Mouse (Mus musculus): ENCODE data around the gene Fkbp7. TPM values are rescaled to one million over a fixed set of nuclear protein-coding genes. Genes with fewer than 3 reads are reported as not detected.

Fkbp7 gene
- 56.5 and 60.8 TPM in 2 replicates for polyA plus RNA-seq (2014; fragmentation: Nextera tagmentation; extraction: Ambion mirVana)

- Histone ChIP-seq H3K4me3 (ENCODE audit: low read depth, low read length) (peak within 1 kb of the TSS; percentile 54), H3K9ac (ENCODE audit: low read depth, low read length) (peak within 1 kb of the TSS; percentile 84), H3K4me2 (peak within 1 kb of the TSS; percentile 88), H3K9me3 (replicated peaks; ENCODE audit: control insufficient read depth, low read length) (no peaks in the 10 kb centered on the region), H3K36me3 (ENCODE audit: control insufficient read depth, insufficient read depth, low read length) (no peaks in the 10 kb centered on the region), H3K4me1 (ENCODE audit: control insufficient read depth, insufficient read depth, low read length) (peaks cover 16% of the 10 kb centered on the region), H3K27me3 (ENCODE audit: control insufficient read depth, insufficient read depth, low read length) (no peaks in the 10 kb centered on the region), H3K27ac (ENCODE audit: low read depth, low read length) (peak within 1 kb of the TSS; percentile 85)
- peak; percentile 90 for ATAC-seq (replicated peaks; ENCODE audit: insufficient number of reproducible peaks, low FRiP score, low TSS enrichment)
- WGBS (ENCODE audit: insufficient replicate concordance) = 0% methylated on average over 17 of the region's 17 CpGs
Observed at GRCm38 (mm10) chr2:76672966-76673392, at the start of gene Fkbp7. Gene Fkbp7 (minus strand): TSS chr2:76673116.

- no peaks in the 10 kb centered on the region for H3K4me1 ChIP-seq (ENCODE audit: control insufficient read depth, insufficient read depth, low read length)
- 91% methylated on average over 14 of the region's 14 CpGs for WGBS (ENCODE audit: insufficient replicate concordance)
- H3K27me3 ChIP-seq (ENCODE audit: control insufficient read depth, insufficient read depth, low read length) = no peaks in the 10 kb centered on the region
- no peak overlapping the region for H3K4me3 ChIP-seq (ENCODE audit: low read depth, low read length)
- no peak overlapping the region for H3K27ac ChIP-seq (ENCODE audit: low read depth, low read length)
- H3K4me2 ChIP-seq = no peak overlapping the region
- H3K9ac ChIP-seq (ENCODE audit: low read depth, low read length) = no peak overlapping the region
- ATAC-seq (replicated peaks; ENCODE audit: insufficient number of reproducible peaks, low FRiP score, low TSS enrichment) = no peak
- H3K9me3 ChIP-seq (replicated peaks; ENCODE audit: control insufficient read depth, low read length) = no peaks in the 10 kb centered on the region
- peaks cover 44% of the 10 kb centered on the region for H3K36me3 ChIP-seq (ENCODE audit: control insufficient read depth, insufficient read depth, low read length)
Observed at GRCm38 (mm10) chr2:76719650-76720049, 46.7 kb upstream of the Fkbp7 start.

- Histone ChIP-seq H3K9ac (ENCODE audit: low read depth, low read length) (no peak overlapping the region), H3K36me3 (ENCODE audit: control insufficient read depth, insufficient read depth, low read length) (peaks cover 40% of the 10 kb centered on the region)
- ATAC-seq (replicated peaks; ENCODE audit: insufficient number of reproducible peaks, low FRiP score, low TSS enrichment) = no peak
Observed at GRCm38 (mm10) chr2:76714984-76715383, 42.1 kb upstream of the Fkbp7 start.

GRCm38 (mm10) chr2:76708512-76708911 lies 35.6 kb upstream of the Fkbp7 start:
- H3K36me3 ChIP-seq (ENCODE audit: control insufficient read depth, insufficient read depth, low read length) = peaks cover 47% of the 10 kb centered on the region

More at GRCm38 (mm10) chr2:76714984-76715383, 42.1 kb upstream of the Fkbp7 start:
- H3K4me1 ChIP-seq (ENCODE audit: control insufficient read depth, insufficient read depth, low read length) = no peaks in the 10 kb centered on the region
- no peaks in the 10 kb centered on the region for H3K9me3 ChIP-seq (replicated peaks; ENCODE audit: control insufficient read depth, low read length)
- no peak overlapping the region for H3K4me3 ChIP-seq (ENCODE audit: low read depth, low read length)
- no peaks in the 10 kb centered on the region for H3K27me3 ChIP-seq (ENCODE audit: control insufficient read depth, insufficient read depth, low read length)
- WGBS (ENCODE audit: insufficient replicate concordance) = 67% methylated on average over 8 of the region's 8 CpGs
- H3K4me2 ChIP-seq = no peak overlapping the region
- no peak overlapping the region for H3K27ac ChIP-seq (ENCODE audit: low read depth, low read length)

GRCm38 (mm10) chr2:76705655-76706054 lies 32.7 kb upstream of the Fkbp7 start:
- Histone ChIP-seq H3K9ac (ENCODE audit: low read depth, low read length) (no peak overlapping the region), H3K36me3 (ENCODE audit: control insufficient read depth, insufficient read depth, low read length) (peaks cover 34% of the 10 kb centered on the region), H3K9me3 (replicated peaks; ENCODE audit: control insufficient read depth, low read length) (no peaks in the 10 kb centered on the region), H3K4me2 (no peak overlapping the region), H3K4me1 (ENCODE audit: control insufficient read depth, insufficient read depth, low read length) (no peaks in the 10 kb centered on the region), H3K27ac (ENCODE audit: low read depth, low read length) (no peak overlapping the region), H3K4me3 (ENCODE audit: low read depth, low read length) (no peak overlapping the region), H3K27me3 (ENCODE audit: control insufficient read depth, insufficient read depth, low read length) (no peaks in the 10 kb centered on the region)
- 88% methylated on average over 13 of the region's 13 CpGs for WGBS (ENCODE audit: insufficient replicate concordance)
- ATAC-seq (replicated peaks; ENCODE audit: insufficient number of reproducible peaks, low FRiP score, low TSS enrichment) = no peak

More at GRCm38 (mm10) chr2:76708512-76708911, 35.6 kb upstream of the Fkbp7 start:
- Histone ChIP-seq H3K4me1 (ENCODE audit: control insufficient read depth, insufficient read depth, low read length) (no peaks in the 10 kb centered on the region), H3K9ac (ENCODE audit: low read depth, low read length) (no peak overlapping the region), H3K27ac (ENCODE audit: low read depth, low read length) (no peak overlapping the region), H3K9me3 (replicated peaks; ENCODE audit: control insufficient read depth, low read length) (no peaks in the 10 kb centered on the region), H3K27me3 (ENCODE audit: control insufficient read depth, insufficient read depth, low read length) (no peaks in the 10 kb centered on the region), H3K4me2 (no peak overlapping the region), H3K4me3 (ENCODE audit: low read depth, low read length) (no peak overlapping the region)
- 72% methylated on average over 3 of the region's 3 CpGs for WGBS (ENCODE audit: insufficient replicate concordance)
- no peak for ATAC-seq (replicated peaks; ENCODE audit: insufficient number of reproducible peaks, low FRiP score, low TSS enrichment)

- Histone ChIP-seq H3K9ac (ENCODE audit: low read depth, low read length) (no peak overlapping the region), H3K4me3 (ENCODE audit: low read depth, low read length) (no peak overlapping the region), H3K4me2 (no peak overlapping the region), H3K4me1 (ENCODE audit: control insufficient read depth, insufficient read depth, low read length) (no peaks in the 10 kb centered on the region), H3K9me3 (replicated peaks; ENCODE audit: control insufficient read depth, low read length) (no peaks in the 10 kb centered on the region), H3K27ac (ENCODE audit: low read depth, low read length) (no peak overlapping the region), H3K36me3 (ENCODE audit: control insufficient read depth, insufficient read depth, low read length) (peaks cover 18% of the 10 kb centered on the region; the same call in 1 of the 2 replicates), H3K27me3 (ENCODE audit: control insufficient read depth, insufficient read depth, low read length) (no peaks in the 10 kb centered on the region)
- no peak for ATAC-seq (replicated peaks; ENCODE audit: insufficient number of reproducible peaks, low FRiP score, low TSS enrichment)
- 70% methylated on average over 5 of the region's 5 CpGs for WGBS (ENCODE audit: insufficient replicate concordance)
Observed at GRCm38 (mm10) chr2:76702751-76703150, 29.8 kb upstream of the Fkbp7 start.

GRCm38 (mm10) chr2:76702188-76702587 lies 29.3 kb upstream of the Fkbp7 start:
- H3K4me2 ChIP-seq = no peak overlapping the region
- WGBS (ENCODE audit: insufficient replicate concordance) = 83% methylated on average over 3 of the region's 3 CpGs
- peaks cover 18% of the 10 kb centered on the region; the same call in 1 of the 2 replicates for H3K36me3 ChIP-seq (ENCODE audit: control insufficient read depth, insufficient read depth, low read length)
- ATAC-seq (replicated peaks; ENCODE audit: insufficient number of reproducible peaks, low FRiP score, low TSS enrichment) = no peak
- H3K4me3 ChIP-seq (ENCODE audit: low read depth, low read length) = no peak overlapping the region
- no peaks in the 10 kb centered on the region for H3K9me3 ChIP-seq (replicated peaks; ENCODE audit: control insufficient read depth, low read length)
- no peaks in the 10 kb centered on the region for H3K27me3 ChIP-seq (ENCODE audit: control insufficient read depth, insufficient read depth, low read length)
- H3K4me1 ChIP-seq (ENCODE audit: control insufficient read depth, insufficient read depth, low read length) = no peaks in the 10 kb centered on the region
- H3K9ac ChIP-seq (ENCODE audit: low read depth, low read length) = no peak overlapping the region
- no peak overlapping the region for H3K27ac ChIP-seq (ENCODE audit: low read depth, low read length)

- Histone ChIP-seq H3K9me3 (replicated peaks; ENCODE audit: control insufficient read depth, low read length) (no peaks in the 10 kb centered on the region), H3K4me1 (ENCODE audit: control insufficient read depth, insufficient read depth, low read length) (no peaks in the 10 kb centered on the region), H3K36me3 (ENCODE audit: control insufficient read depth, insufficient read depth, low read length) (peaks cover 3% of the 10 kb centered on the region), H3K27me3 (ENCODE audit: control insufficient read depth, insufficient read depth, low read length) (no peaks in the 10 kb centered on the region), H3K27ac (ENCODE audit: low read depth, low read length) (no peak overlapping the region), H3K4me2 (no peak overlapping the region), H3K9ac (ENCODE audit: low read depth, low read length) (no peak overlapping the region), H3K4me3 (ENCODE audit: low read depth, low read length) (no peak overlapping the region)
- no peak for ATAC-seq (replicated peaks; ENCODE audit: insufficient number of reproducible peaks, low FRiP score, low TSS enrichment)
- WGBS (ENCODE audit: insufficient replicate concordance) = 71% methylated on average over 6 of the region's 6 CpGs
Observed at GRCm38 (mm10) chr2:76695290-76695689, 22.4 kb upstream of the Fkbp7 start.

- no peaks in the 10 kb centered on the region for H3K4me1 ChIP-seq (ENCODE audit: control insufficient read depth, insufficient read depth, low read length)
- WGBS (ENCODE audit: insufficient replicate concordance) = 72% methylated on average over 5 of the region's 5 CpGs
- no peak for ATAC-seq (replicated peaks; ENCODE audit: insufficient number of reproducible peaks, low FRiP score, low TSS enrichment)
- no peaks in the 10 kb centered on the region for H3K9me3 ChIP-seq (replicated peaks; ENCODE audit: control insufficient read depth, low read length)
- no peak overlapping the region for H3K9ac ChIP-seq (ENCODE audit: low read depth, low read length)
- H3K4me2 ChIP-seq = no peak overlapping the region
- peaks cover 3% of the 10 kb centered on the region for H3K36me3 ChIP-seq (ENCODE audit: control insufficient read depth, insufficient read depth, low read length)
- no peak overlapping the region for H3K27ac ChIP-seq (ENCODE audit: low read depth, low read length)
- no peak overlapping the region for H3K4me3 ChIP-seq (ENCODE audit: low read depth, low read length)
- no peaks in the 10 kb centered on the region for H3K27me3 ChIP-seq (ENCODE audit: control insufficient read depth, insufficient read depth, low read length)
Observed at GRCm38 (mm10) chr2:76693765-76694164, 20.8 kb upstream of the Fkbp7 start.

Measured in heart, embryonic 11.5 days (tissue).